Mouse (Mus musculus) spleen, postnatal 4 days (tissue): ENCODE results near the gene Sprr2f.

Source experiments
- DNase-seq, 2 experiments: peaks; one replicate each; pipeline ENCODE4 v3.0.0; 2022; ENCODE audit warnings: low spot score in 2 of 2

Sprr2f gene

GRCm38 (mm10) chr3:92364887-92365286 is at the start of gene Sprr2f:
Gene Sprr2f (plus strand): TSS chr3:92365187.
- DNase-seq, result no peak

- no peak for DNase-seq
These were observed 48.7 kb upstream of the Sprr2f start, which contains the start of gene Sprr2b for GRCm38 (mm10) chr3:92316320-92316719. Gene Sprr2b (plus strand): TSS chr3:92316620.

- no peak for DNase-seq
These were observed 47.6 kb upstream of the Sprr2f start for GRCm38 (mm10) chr3:92317384-92317783.

- DNase-seq, result no peak
These were observed 28.7 kb upstream of the Sprr2f start for GRCm38 (mm10) chr3:92336278-92336677.

- no peak for DNase-seq
These were observed 26.1 kb upstream of the Sprr2f start, which contains the start of gene Sprr2d for GRCm38 (mm10) chr3:92338840-92339239. Gene Sprr2d (plus strand): TSS chr3:92339140.

- DNase-seq, result no peak
These were observed 13.1 kb upstream of the Sprr2f start, which contains the start of gene Sprr2e for GRCm38 (mm10) chr3:92351843-92352242. Gene Sprr2e (plus strand): TSS chr3:92352143.

GRCm38 (mm10) chr3:92361619-92362018 is 3.4 kb upstream of the Sprr2f start:
- no peak for DNase-seq

GRCm38 (mm10) chr3:92373613-92374012 is 8.6 kb downstream of the Sprr2f start:
- DNase-seq, result no peak

GRCm38 (mm10) chr3:92385385-92385784 is 20.4 kb downstream of the Sprr2f start, which contains the start of gene Sprr2h:
Gene Sprr2h (plus strand): TSS chr3:92385685.
- no peak for DNase-seq

GRCm38 (mm10) chr3:92394301-92394700 is 29.3 kb downstream of the Sprr2f start:
- no peak for DNase-seq

GRCm38 (mm10) chr3:92407691-92408090 is 42.7 kb downstream of the Sprr2f start, which contains the start of gene Sprr2i:
Gene Sprr2i (plus strand): TSS chr3:92407991.
- DNase-seq, result no peak
